In the genomic region with DNA sequence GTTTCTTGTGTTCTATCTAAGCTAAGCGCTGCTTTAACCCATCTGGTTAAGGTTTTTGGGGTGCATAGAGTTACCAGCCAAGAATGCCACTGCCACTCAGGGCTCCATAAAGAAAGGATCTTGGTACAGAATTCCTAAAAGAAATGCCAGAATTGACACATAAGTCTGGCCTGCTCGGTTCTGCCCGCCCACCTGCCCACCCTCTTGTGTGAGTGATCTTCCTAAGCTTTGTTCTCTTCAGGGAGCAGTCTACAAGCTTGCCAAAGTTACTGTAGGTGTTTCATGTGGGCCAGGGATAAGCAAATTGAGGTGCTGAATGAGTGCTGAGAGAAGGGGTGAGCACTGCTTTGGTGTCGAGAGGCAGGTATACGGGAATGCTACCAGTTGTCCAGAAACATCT, we compare ENCODE assay signal across 30 mouse cellular contexts.
"Had no signal": no experiment of that assay in that cellular context is flagged by ENCODE, and none has a peak within 500 bp of the region (broad histone marks: within the 10 kb centered on the region; RNA-seq: fewer than 3 reads in every experiment).

No protein-coding gene starts in this region.

- H3K27me3 ChIP-seq: limb, embryonic 12.5 days; limb, embryonic 13.5 days; limb, embryonic 15.5 days; liver, embryonic 12.5 days; liver, embryonic 13.5 days; liver, embryonic 15.5 days; lung, embryonic 15.5 days; megakaryocyte, embryonic 14.5 days; midbrain, embryonic 12.5 days; midbrain, embryonic 13.5 days; midbrain, embryonic 15.5 days had no signal

- H3K9ac ChIP-seq: limb, embryonic 12.5 days; limb, embryonic 13.5 days; limb, embryonic 15.5 days; liver, embryonic 12.5 days; liver, embryonic 13.5 days; liver, embryonic 14.5 days; liver, embryonic 15.5 days; liver, postnatal 0 days; lung, embryonic 14.5 days; lung, embryonic 15.5 days; midbrain, embryonic 12.5 days; midbrain, embryonic 13.5 days; midbrain, embryonic 15.5 days had no signal

- H3K4me3 ChIP-seq: left cerebral cortex, adult 2 months; limb, embryonic 10.5 days; limb, embryonic 12.5 days; limb, embryonic 13.5 days; limb, embryonic 15.5 days; liver, embryonic 12.5 days; liver, embryonic 13.5 days; liver, embryonic 15.5 days; lung, embryonic 15.5 days; megakaryocyte, embryonic 14.5 days; midbrain, embryonic 10.5 days; midbrain, embryonic 12.5 days; midbrain, embryonic 13.5 days; midbrain, embryonic 15.5 days; myocyte had no signal

- H3K4me2 ChIP-seq: limb, embryonic 12.5 days; limb, embryonic 13.5 days; limb, embryonic 15.5 days; liver, embryonic 11.5 days; liver, embryonic 12.5 days; liver, embryonic 13.5 days; liver, embryonic 15.5 days; lung, embryonic 14.5 days; lung, embryonic 15.5 days; midbrain, embryonic 12.5 days; midbrain, embryonic 13.5 days; midbrain, embryonic 15.5 days had no signal

- H3K4me1 ChIP-seq: limb, embryonic 10.5 days; limb, embryonic 12.5 days; limb, embryonic 13.5 days; limb, embryonic 15.5 days; lung, embryonic 15.5 days; midbrain, embryonic 12.5 days; midbrain, embryonic 15.5 days had no signal

- ATAC-seq: liver, embryonic 12.5 days; liver, postnatal 0 days; lung, postnatal 0 days; midbrain, embryonic 13.5 days; midbrain, embryonic 15.5 days; midbrain, embryonic 16.5 days had no signal

- H3K9me3 ChIP-seq: limb, embryonic 10.5 days; limb, embryonic 12.5 days; limb, embryonic 13.5 days; limb, embryonic 15.5 days; liver, embryonic 12.5 days; liver, embryonic 13.5 days; liver, embryonic 15.5 days; lung, embryonic 15.5 days; megakaryocyte, embryonic 14.5 days; midbrain, embryonic 10.5 days; midbrain, embryonic 12.5 days; midbrain, embryonic 13.5 days; midbrain, embryonic 15.5 days had no signal

- DNase-seq: left cerebral cortex, postnatal 4 days; liver; liver, embryonic 13.5 days; liver, postnatal 0 days; lung, adult 18-20 months; lung, adult 2 months; lung, embryonic 14.5 days; lung, postnatal 10 days; lung, postnatal 14 days; lung, postnatal 36 days; lung, postnatal 4 days had no signal

- H3K27ac ChIP-seq: left cerebral cortex, adult 2 months; limb, embryonic 10.5 days; limb, embryonic 12.5 days; limb, embryonic 13.5 days; limb, embryonic 15.5 days; liver, embryonic 12.5 days; liver, embryonic 13.5 days; liver, embryonic 14.5 days; liver, embryonic 15.5 days; lung, embryonic 15.5 days; macrophage; midbrain, embryonic 12.5 days; midbrain, embryonic 13.5 days; midbrain, embryonic 15.5 days had no signal
